Mouse (Mus musculus): Measurements from ENCODE around the gene Sall4. TPM values are rescaled to one million over a fixed set of nuclear protein-coding genes. Genes with fewer than 3 reads are reported as not detected.

The Sall4 gene
- polyA plus RNA-seq, 1 experiment from 2014 or later: 0.71 TPM

DNA sequence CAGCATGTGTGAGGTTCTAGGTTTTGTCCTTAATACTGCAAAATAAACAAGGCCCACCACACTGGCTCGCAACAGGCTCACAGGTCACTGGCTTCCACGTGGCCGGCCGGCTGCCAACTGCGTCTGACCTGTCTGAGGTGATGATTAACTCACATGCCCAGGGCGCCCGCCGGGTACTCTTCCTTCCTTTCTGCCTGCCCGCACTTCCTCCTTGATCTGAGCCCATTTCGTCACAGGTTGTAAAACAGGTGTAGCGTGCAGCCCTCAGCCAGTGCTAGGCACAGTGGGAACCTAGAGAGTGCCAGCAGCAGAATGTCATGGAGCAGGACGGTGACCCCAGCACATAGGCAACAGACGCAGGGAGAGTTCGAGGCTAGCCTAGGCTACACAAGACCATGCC, 46.4 kb downstream of the Sall4 start:
- no peak overlapping the region for H3K27ac ChIP-seq (ENCODE audit: low read depth, low read length)
- no peaks in the 10 kb centered on the region for H3K36me3 ChIP-seq (ENCODE audit: control insufficient read depth, insufficient read depth, low read length)
- no peaks in the 10 kb centered on the region for H3K27me3 ChIP-seq (replicated peaks; ENCODE audit: control insufficient read depth, insufficient read depth, low read length)
- H3K9ac ChIP-seq (ENCODE audit: low read length): no peak overlapping the region
- H3K4me1 ChIP-seq (ENCODE audit: control insufficient read depth, insufficient read depth, low read length): peaks cover 4% of the 10 kb centered on the region; the same call in 1 of the 2 replicates
- ATAC-seq (no peak), DNase-seq (ENCODE audit: low spot score) (no peak)
- H3K4me3 ChIP-seq (ENCODE audit: low read depth, low read length): no peak overlapping the region
- 91% methylated on average over 14 of the region's 14 CpGs for WGBS
- no peaks in the 10 kb centered on the region for H3K9me3 ChIP-seq (replicated peaks; ENCODE audit: control insufficient read depth, low read length)
- no peak overlapping the region for H3K4me2 ChIP-seq (ENCODE audit: low read length)

DNA sequence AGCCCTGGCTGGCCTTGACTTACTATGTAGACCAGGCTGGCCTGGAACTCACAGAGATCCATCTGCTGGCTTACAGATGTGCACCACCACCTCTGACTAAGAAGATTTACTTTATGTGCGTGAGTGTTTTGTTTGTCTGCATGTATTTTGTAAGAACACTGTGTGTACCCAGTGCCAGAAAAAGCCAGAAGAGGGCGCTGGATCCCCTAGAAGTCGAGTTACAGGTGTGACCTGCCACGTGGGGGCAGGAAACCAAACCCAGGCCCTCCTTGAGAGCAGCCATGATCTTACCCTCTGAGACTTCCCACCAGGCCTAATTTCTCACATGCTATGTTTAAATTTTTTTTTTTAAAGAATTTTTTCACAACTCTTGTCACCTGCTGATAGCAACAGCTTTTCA, 48.0 kb downstream of the Sall4 start:
- no peaks in the 10 kb centered on the region for H3K9me3 ChIP-seq (replicated peaks; ENCODE audit: control insufficient read depth, low read length)
- DNase-seq (ENCODE audit: low spot score) (no peak), ATAC-seq (no peak)
- no peaks in the 10 kb centered on the region for H3K36me3 ChIP-seq (ENCODE audit: control insufficient read depth, insufficient read depth, low read length)
- no peak overlapping the region for H3K9ac ChIP-seq (ENCODE audit: low read length)
- no peak overlapping the region for H3K27ac ChIP-seq (ENCODE audit: low read depth, low read length)
- no peak overlapping the region for H3K4me2 ChIP-seq (ENCODE audit: low read length)
- no peaks in the 10 kb centered on the region for H3K4me1 ChIP-seq (ENCODE audit: control insufficient read depth, insufficient read depth, low read length)
- H3K4me3 ChIP-seq (ENCODE audit: low read depth, low read length): no peak overlapping the region
- H3K27me3 ChIP-seq (replicated peaks; ENCODE audit: control insufficient read depth, insufficient read depth, low read length): no peaks in the 10 kb centered on the region
- WGBS: 77% methylated on average over 4 of the region's 4 CpGs

DNA sequence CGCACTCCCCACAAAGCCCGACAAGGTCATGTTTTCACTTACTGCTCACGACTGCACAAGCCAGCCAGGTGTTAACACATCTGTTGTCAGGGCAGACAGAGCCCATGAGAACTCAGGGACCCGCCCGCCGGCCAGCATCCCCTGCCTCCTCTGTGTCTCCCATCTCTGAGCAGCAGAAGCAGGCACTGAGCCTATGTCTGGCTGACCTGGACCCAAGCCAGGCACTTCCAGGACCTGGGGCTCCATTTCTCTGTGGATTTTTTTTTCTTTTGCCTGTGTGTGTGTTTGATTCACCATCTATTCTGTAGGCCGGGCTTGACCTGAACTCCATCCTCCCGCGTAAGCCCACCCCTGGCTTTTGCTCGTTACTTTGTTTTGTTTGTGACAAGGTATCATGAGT, 49.0 kb downstream of the Sall4 start:
- DNase-seq (ENCODE audit: low spot score) (no peak), ATAC-seq (no peak)
- 73% methylated on average over 10 of the region's 10 CpGs for WGBS
- Histone ChIP-seq H3K9ac (ENCODE audit: low read length) (no peak overlapping the region), H3K4me1 (ENCODE audit: control insufficient read depth, insufficient read depth, low read length) (no peaks in the 10 kb centered on the region), H3K9me3 (replicated peaks; ENCODE audit: control insufficient read depth, low read length) (no peaks in the 10 kb centered on the region), H3K36me3 (ENCODE audit: control insufficient read depth, insufficient read depth, low read length) (no peaks in the 10 kb centered on the region), H3K4me3 (ENCODE audit: low read depth, low read length) (no peak overlapping the region), H3K27me3 (replicated peaks; ENCODE audit: control insufficient read depth, insufficient read depth, low read length) (no peaks in the 10 kb centered on the region), H3K27ac (ENCODE audit: low read depth, low read length) (no peak overlapping the region), H3K4me2 (ENCODE audit: low read length) (no peak overlapping the region)

DNA sequence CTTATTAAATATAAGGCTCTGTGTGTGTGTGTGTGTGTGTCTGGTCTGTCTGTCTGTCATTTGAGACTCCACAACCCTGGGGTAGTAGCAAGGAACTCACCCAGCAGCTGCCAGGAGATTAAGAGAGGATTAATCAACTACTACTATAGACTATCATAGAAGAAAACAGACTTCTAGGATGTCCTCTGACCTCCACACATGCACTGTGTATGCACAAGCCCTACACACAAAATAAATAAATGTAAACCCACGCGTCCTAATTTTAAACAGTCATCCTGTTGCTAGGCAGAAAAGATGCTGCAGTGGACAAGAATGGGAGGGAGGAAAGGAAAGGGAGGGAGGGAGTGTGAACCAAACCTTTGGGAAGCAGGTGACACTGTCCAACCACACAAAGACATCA, 49.5 kb downstream of the Sall4 start:
- Histone ChIP-seq H3K9ac (ENCODE audit: low read length) (no peak overlapping the region), H3K27me3 (replicated peaks; ENCODE audit: control insufficient read depth, insufficient read depth, low read length) (no peaks in the 10 kb centered on the region), H3K4me1 (ENCODE audit: control insufficient read depth, insufficient read depth, low read length) (no peaks in the 10 kb centered on the region), H3K9me3 (replicated peaks; ENCODE audit: control insufficient read depth, low read length) (no peaks in the 10 kb centered on the region), H3K27ac (ENCODE audit: low read depth, low read length) (no peak overlapping the region), H3K4me3 (ENCODE audit: low read depth, low read length) (no peak overlapping the region), H3K4me2 (ENCODE audit: low read length) (no peak overlapping the region), H3K36me3 (ENCODE audit: control insufficient read depth, insufficient read depth, low read length) (no peaks in the 10 kb centered on the region)
- WGBS: 85% methylated on average over 2 of the region's 2 CpGs
- DNase-seq (ENCODE audit: low spot score) (no peak), ATAC-seq (no peak)

DNA sequence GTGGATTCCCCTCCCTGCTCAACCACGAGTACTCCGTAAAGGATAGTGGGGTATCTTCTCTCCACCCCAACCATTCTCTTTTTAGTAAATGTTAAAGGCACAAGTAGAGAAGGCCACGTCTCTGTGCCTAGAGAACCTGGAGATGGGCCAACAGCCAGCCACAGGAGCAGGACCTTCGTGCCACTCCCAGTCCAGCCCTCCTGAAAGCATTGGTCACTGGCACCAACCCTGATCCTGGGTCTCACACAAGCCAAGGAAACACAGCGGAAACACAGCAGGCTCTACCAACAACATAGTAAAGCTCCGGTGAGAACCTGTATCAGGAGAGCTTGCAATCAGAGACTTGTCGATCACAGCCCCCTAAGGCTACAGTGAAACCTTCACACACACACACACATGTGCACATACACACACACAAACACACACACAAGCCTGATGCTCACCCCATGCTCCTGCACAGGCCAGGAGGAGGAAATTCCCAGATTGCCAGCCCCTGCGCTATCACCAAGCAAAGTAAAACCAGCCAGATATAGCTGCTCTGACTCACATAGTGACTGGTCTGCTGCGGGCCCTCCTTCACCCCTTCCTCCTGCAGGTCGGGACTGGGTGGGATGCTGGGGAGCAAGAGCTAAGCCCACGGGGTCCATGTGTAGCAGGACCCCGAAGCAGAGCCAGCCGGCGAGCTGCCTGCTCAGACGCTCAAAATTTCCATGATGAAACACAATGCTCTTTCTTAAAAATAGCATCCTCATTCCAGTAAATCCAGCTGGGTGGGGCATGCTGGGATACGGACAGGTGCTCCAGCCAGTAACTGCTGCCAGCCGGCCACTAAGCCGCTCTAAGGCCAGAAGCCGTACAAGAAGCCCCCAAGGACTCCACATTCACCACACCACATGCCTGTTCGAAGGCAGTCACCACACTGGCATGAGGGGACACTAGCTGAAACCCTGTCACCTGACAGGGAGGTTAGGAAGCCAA, 55.3 kb downstream of the Sall4 start:
- H3K9me3 ChIP-seq (replicated peaks; ENCODE audit: control insufficient read depth, low read length): no peaks in the 10 kb centered on the region
- no peak overlapping the region for H3K9ac ChIP-seq (ENCODE audit: low read length)
- 83% methylated on average over 20 of the region's 20 CpGs for WGBS
- H3K4me1 ChIP-seq (ENCODE audit: control insufficient read depth, insufficient read depth, low read length): no peaks in the 10 kb centered on the region
- no peak overlapping the region for H3K4me3 ChIP-seq (ENCODE audit: low read depth, low read length)
- H3K36me3 ChIP-seq (ENCODE audit: control insufficient read depth, insufficient read depth, low read length): peaks cover 10% of the 10 kb centered on the region; the same call in 1 of the 2 replicates
- no peak overlapping the region for H3K4me2 ChIP-seq (ENCODE audit: low read length)
- H3K27me3 ChIP-seq (replicated peaks; ENCODE audit: control insufficient read depth, insufficient read depth, low read length): no peaks in the 10 kb centered on the region
- no peak for ATAC-seq
- peak overlapping the region; percentile 14; the same call in 1 of the 2 replicates for H3K27ac ChIP-seq (ENCODE audit: low read depth, low read length)
- DNase-seq (ENCODE audit: low spot score): no peak

DNA sequence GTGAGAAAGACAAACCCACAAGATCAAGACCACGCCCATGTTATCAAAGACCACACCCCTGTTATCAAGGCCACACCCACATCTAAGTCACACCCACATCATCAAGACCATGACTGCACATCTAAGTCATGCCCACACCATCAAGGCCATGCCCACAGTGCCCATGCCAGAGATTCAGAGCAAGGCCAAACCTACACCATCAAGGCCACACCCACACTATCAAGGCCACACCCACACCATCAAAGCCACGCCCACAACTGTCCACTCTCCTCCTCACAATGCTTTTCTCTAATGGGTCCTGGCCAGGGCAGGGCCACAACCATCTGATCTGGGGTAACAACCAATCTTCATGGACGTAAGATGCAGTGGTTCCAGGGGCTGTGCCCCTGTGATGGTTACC, 56.8 kb downstream of the Sall4 start:
- H3K9ac ChIP-seq (ENCODE audit: low read length): no peak overlapping the region
- H3K27me3 ChIP-seq (replicated peaks; ENCODE audit: control insufficient read depth, insufficient read depth, low read length): no peaks in the 10 kb centered on the region
- H3K4me1 ChIP-seq (ENCODE audit: control insufficient read depth, insufficient read depth, low read length): no peaks in the 10 kb centered on the region
- H3K4me3 ChIP-seq (ENCODE audit: low read depth, low read length): no peak overlapping the region
- H3K36me3 ChIP-seq (ENCODE audit: control insufficient read depth, insufficient read depth, low read length): peaks cover 16% of the 10 kb centered on the region
- 77% methylated on average over 3 of the region's 3 CpGs for WGBS
- DNase-seq (ENCODE audit: low spot score) (no peak), ATAC-seq (no peak)
- H3K27ac ChIP-seq (ENCODE audit: low read depth, low read length): no peak overlapping the region
- H3K4me2 ChIP-seq (ENCODE audit: low read length): no peak overlapping the region
- H3K9me3 ChIP-seq (replicated peaks; ENCODE audit: control insufficient read depth, low read length): no peaks in the 10 kb centered on the region

DNA sequence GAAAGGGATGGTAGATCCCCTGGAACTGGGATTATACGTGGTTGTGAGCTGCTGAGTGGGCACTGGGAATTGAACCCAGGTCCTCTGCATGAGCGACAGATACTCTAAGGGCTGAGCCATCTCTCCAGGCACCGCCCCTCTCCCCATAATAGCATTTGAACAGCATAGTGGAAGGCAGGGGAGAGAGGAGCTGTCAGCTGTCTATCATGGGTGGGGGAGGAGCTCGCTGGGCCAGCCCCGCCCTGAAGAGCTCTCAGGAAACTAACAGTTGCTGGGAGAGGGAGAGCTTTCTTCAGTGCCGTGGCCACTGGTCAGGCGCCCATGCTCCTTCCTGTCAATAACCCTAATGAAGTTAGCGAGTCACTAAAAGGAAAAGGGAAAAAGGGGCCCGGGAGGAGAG, 60.0 kb downstream of the Sall4 start:
- ATAC-seq: no peak
- peaks cover 39% of the 10 kb centered on the region for H3K36me3 ChIP-seq (ENCODE audit: control insufficient read depth, insufficient read depth, low read length)
- no peak for DNase-seq (ENCODE audit: low spot score)

DNA sequence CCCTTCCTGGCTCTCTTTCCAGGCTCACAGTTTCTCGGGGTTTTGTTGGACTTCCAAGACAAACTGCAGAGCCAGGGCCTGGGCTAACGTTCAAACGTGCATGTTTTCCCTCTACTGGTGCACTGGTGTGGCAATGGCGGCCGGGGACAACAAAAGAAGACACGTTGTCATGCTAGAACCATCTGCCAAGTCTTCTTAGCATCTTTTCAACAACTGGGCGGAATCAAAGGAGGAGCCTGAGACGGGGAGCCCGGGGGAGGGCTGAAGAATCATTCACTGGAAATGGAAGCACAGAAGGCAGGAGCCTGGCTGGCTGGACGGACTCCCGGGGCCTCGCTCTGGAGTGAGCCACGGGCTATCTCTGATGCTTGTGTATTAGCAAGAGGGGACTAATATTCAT, 65.5 kb downstream of the Sall4 start:
- Histone ChIP-seq H3K4me2 (ENCODE audit: low read length) (no peak overlapping the region), H3K9me3 (replicated peaks; ENCODE audit: control insufficient read depth, low read length) (no peaks in the 10 kb centered on the region), H3K27ac (ENCODE audit: low read depth, low read length) (peak overlapping the region; percentile 58), H3K9ac (ENCODE audit: low read length) (no peak overlapping the region), H3K36me3 (ENCODE audit: control insufficient read depth, insufficient read depth, low read length) (peaks cover 56% of the 10 kb centered on the region), H3K4me1 (ENCODE audit: control insufficient read depth, insufficient read depth, low read length) (peaks cover 6% of the 10 kb centered on the region; the same call in 1 of the 2 replicates), H3K4me3 (ENCODE audit: low read depth, low read length) (no peak overlapping the region), H3K27me3 (replicated peaks; ENCODE audit: control insufficient read depth, insufficient read depth, low read length) (no peaks in the 10 kb centered on the region)
- whole genome bisulfite sequencing: 32% methylated on average over 13 of the region's 13 CpGs
- ATAC-seq: peak; percentile 52; the same call in 1 of the 2 replicates
- peak; percentile 74 for DNase-seq (ENCODE audit: low spot score)

More for the DNA sequence above, 60.0 kb downstream of the Sall4 start:
- H3K9ac ChIP-seq (ENCODE audit: low read length): no peak overlapping the region
- 49% methylated on average over 9 of the region's 9 CpGs for WGBS
- H3K4me1 ChIP-seq (ENCODE audit: control insufficient read depth, insufficient read depth, low read length): peaks cover under 1% of the 10 kb centered on the region; the same call in 1 of the 2 replicates
- no peaks in the 10 kb centered on the region for H3K27me3 ChIP-seq (replicated peaks; ENCODE audit: control insufficient read depth, insufficient read depth, low read length)
- H3K4me3 ChIP-seq (ENCODE audit: low read depth, low read length): no peak overlapping the region
- no peaks in the 10 kb centered on the region for H3K9me3 ChIP-seq (replicated peaks; ENCODE audit: control insufficient read depth, low read length)
- H3K4me2 ChIP-seq (ENCODE audit: low read length): no peak overlapping the region
- H3K27ac ChIP-seq (ENCODE audit: low read depth, low read length): no peak overlapping the region

All from forebrain, embryonic 14.5 days (tissue).